9 mouse cellular contexts compared by ENCODE assay signal in the genomic region with DNA sequence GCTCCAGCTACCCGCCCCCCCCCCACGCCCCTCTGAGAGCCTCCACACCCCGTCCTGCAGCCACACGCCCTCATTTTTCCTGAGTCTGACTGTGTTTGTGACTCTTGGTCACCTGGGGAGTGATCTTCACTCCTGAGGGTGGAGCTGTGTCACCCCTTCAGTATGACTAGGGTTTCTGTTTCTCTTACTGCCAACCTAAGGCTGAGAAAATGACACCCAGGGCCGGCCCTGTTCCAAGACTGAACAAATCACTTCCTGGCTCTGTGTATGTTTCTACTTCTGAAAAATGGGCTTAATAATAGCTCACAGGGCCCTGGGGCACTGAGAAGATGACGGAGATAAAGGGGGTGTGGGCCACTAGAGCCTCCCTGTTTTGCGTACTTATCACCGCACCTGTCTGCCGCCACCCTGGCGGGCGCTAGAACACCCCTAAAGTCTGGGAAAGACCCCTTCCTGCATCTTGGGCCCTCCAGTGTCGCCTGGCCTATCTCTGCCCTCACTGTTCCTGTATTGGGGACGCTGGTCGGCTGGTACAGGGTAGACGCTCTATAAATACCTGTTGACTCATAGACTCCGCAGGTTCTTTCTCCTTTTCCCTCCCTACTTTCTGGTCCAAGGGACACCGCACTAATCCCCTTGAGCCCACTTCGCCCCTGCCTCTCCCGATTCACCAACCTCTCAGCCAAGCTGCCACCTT. TPM values are rescaled to one million over a fixed set of nuclear protein-coding genes. Genes with fewer than 3 reads are reported as not detected.
DNase-seq lines count a peak whose midpoint lies in the region; ATAC-seq lines count a peak whose summit lies in the region.
"Had no signal": no experiment of that assay in that cellular context is flagged by ENCODE, and none has a peak within 500 bp of the region (broad histone marks: within the 10 kb centered on the region; RNA-seq: fewer than 3 reads in every experiment).

No protein-coding gene starts in this region.

- H3K36me3 ChIP-seq in embryonic facial prominence, embryonic 11.5 days (replicated peaks; ENCODE audit: control insufficient read depth, insufficient read depth, low read depth, low read length) = no peaks in the 10 kb centered on the region
- no peaks in the 10 kb centered on the region for H3K36me3 ChIP-seq in hindbrain, embryonic 13.5 days
- no peaks in the 10 kb centered on the region for H3K36me3 ChIP-seq in lung, embryonic 15.5 days

- peaks cover 2% of the 10 kb centered on the region; the same call in 1 of the 2 replicates for H3K4me1 ChIP-seq in embryonic facial prominence, embryonic 11.5 days (ENCODE audit: control insufficient read depth, insufficient read depth, low read length)
- H3K4me1 ChIP-seq in hindbrain, embryonic 13.5 days (replicated peaks) = peaks cover 11% of the 10 kb centered on the region
- peaks cover 16% of the 10 kb centered on the region; the same call in 1 of the 2 replicates for H3K4me1 ChIP-seq in lung, embryonic 15.5 days

- 19% methylated on average over 19 of the region's 19 CpGs for WGBS in embryonic facial prominence, embryonic 11.5 days
- WGBS in hindbrain, embryonic 13.5 days = 27% methylated on average over 19 of the region's 19 CpGs
- WGBS in lung, embryonic 15.5 days = 15% methylated on average over 19 of the region's 19 CpGs

- H3K27ac ChIP-seq in embryonic facial prominence, embryonic 11.5 days (replicated peaks; ENCODE audit: low read depth, low read length) = no peak overlapping the region
- H3K27ac ChIP-seq in hindbrain, embryonic 13.5 days = no peak overlapping the region
- peak overlapping the region; percentile 69 for H3K27ac ChIP-seq in lung, embryonic 15.5 days

- no peak for ATAC-seq in embryonic facial prominence, embryonic 11.5 days (replicated peaks; ENCODE audit: insufficient number of reproducible peaks, low FRiP score, low TSS enrichment, low read depth)
- no peak for ATAC-seq in hindbrain, embryonic 13.5 days (ENCODE audit: low FRiP score)
- no peak; the same call in 1 of the 2 replicates for ATAC-seq in lung, embryonic 15.5 days (ENCODE audit: borderline replicate concordance, extremely low read depth, low FRiP score, low TSS enrichment)

- peak overlapping the region; percentile 29 for H3K4me2 ChIP-seq in embryonic facial prominence, embryonic 11.5 days (ENCODE audit: low read depth, low read length)
- H3K4me2 ChIP-seq in hindbrain, embryonic 13.5 days = peak overlapping the region; percentile 31
- peak overlapping the region; percentile 51 for H3K4me2 ChIP-seq in lung, embryonic 15.5 days

- no peak overlapping the region for H3K9ac ChIP-seq in embryonic facial prominence, embryonic 11.5 days (replicated peaks; ENCODE audit: low read length)
- no peak overlapping the region for H3K9ac ChIP-seq in hindbrain, embryonic 13.5 days
- peak overlapping the region; percentile 48 for H3K9ac ChIP-seq in lung, embryonic 15.5 days

- peaks cover 4% of the 10 kb centered on the region; the same call in 1 of the 2 replicates for H3K27me3 ChIP-seq in embryonic facial prominence, embryonic 11.5 days (ENCODE audit: control insufficient read depth, insufficient read depth, low read length)
- H3K27me3 ChIP-seq in hindbrain, embryonic 13.5 days = peaks cover 34% of the 10 kb centered on the region
- peaks cover 13% of the 10 kb centered on the region; the same call in 1 of the 2 replicates for H3K27me3 ChIP-seq in lung, embryonic 15.5 days

- peak; percentile 36 for DNase-seq in kidney, adult 18-20 months
- no peak for DNase-seq in kidney, adult 8-10 months
- DNase-seq in embryonic facial prominence, embryonic 11.5 days (ENCODE audit: low spot score) = no peak
- DNase-seq in adrenal gland, postnatal 10 days = no peak
- no peak for DNase-seq in spleen, postnatal 10 days (ENCODE audit: low spot score in 2 of 2)
- DNase-seq in T-cell, adult 2 months (ENCODE audit: low spot score) = no peak

- H3K4me3 ChIP-seq in embryonic facial prominence, embryonic 11.5 days (ENCODE audit: low read depth, low read length) = peak overlapping the region; percentile 13
- peak overlapping the region; percentile 11; the same call in 1 of the 2 replicates for H3K4me3 ChIP-seq in hindbrain, embryonic 13.5 days
- H3K4me3 ChIP-seq in lung, embryonic 15.5 days = peak overlapping the region; percentile 43

- no peaks in the 10 kb centered on the region for H3K9me3 ChIP-seq in embryonic facial prominence, embryonic 11.5 days (replicated peaks; ENCODE audit: control insufficient read depth, low read length)
- H3K9me3 ChIP-seq in hindbrain, embryonic 13.5 days = no peaks in the 10 kb centered on the region
- H3K9me3 ChIP-seq in lung, embryonic 15.5 days = no peaks in the 10 kb centered on the region

RNA-seq across cellular contexts. Expression of a gene that starts 0.5 kb away (rescaled TPM):
- polyA plus RNA-seq in embryonic facial prominence, embryonic 11.5 days (2014; fragmentation: Nextera tagmentation; extraction: Ambion mirVana) = 0.93 and 1.1 TPM in 2 replicates
- 0.06 and 0.08 TPM in 2 replicates for polyA plus RNA-seq in hindbrain, embryonic 13.5 days (2015; fragmentation: Nextera tagmentation; extraction: Ambion mirVana)
- 10.1 and 10.9 TPM in 2 replicates for polyA plus RNA-seq in lung, embryonic 15.5 days (2015; fragmentation: Nextera tagmentation; extraction: Ambion mirVana)
- total RNA-seq in adrenal gland, postnatal 10 days (2021) = under 1 TPM; 0.45 to 0.51 TPM
- total RNA-seq: hematopoietic stem cell, adult 5-6 weeks had no signal

RNA-seq across cellular contexts. Expression of a gene that starts 5.7 kb away (rescaled TPM):
- 0.39 and 0.65 TPM in 2 replicates for polyA plus RNA-seq in embryonic facial prominence, embryonic 11.5 days (2014; fragmentation: Nextera tagmentation; extraction: Ambion mirVana)
- polyA plus RNA-seq in hindbrain, embryonic 13.5 days (2015; fragmentation: Nextera tagmentation; extraction: Ambion mirVana) = 0.45 and 0.56 TPM in 2 replicates
- 0.45 and 0.52 TPM in 2 replicates for polyA plus RNA-seq in lung, embryonic 15.5 days (2015; fragmentation: Nextera tagmentation; extraction: Ambion mirVana)
- total RNA-seq in adrenal gland, postnatal 10 days (2021) = not detected
- total RNA-seq: hematopoietic stem cell, adult 5-6 weeks had no signal

RNA-seq across cellular contexts. Expression of a gene that starts 7.7 kb away (rescaled TPM):
- polyA plus RNA-seq in embryonic facial prominence, embryonic 11.5 days (2014; fragmentation: Nextera tagmentation; extraction: Ambion mirVana) = 16.5 and 18.3 TPM in 2 replicates
- polyA plus RNA-seq in hindbrain, embryonic 13.5 days (2015; fragmentation: Nextera tagmentation; extraction: Ambion mirVana) = 15.5 and 15.7 TPM in 2 replicates
- 15.2 and 15.9 TPM in 2 replicates for polyA plus RNA-seq in lung, embryonic 15.5 days (2015; fragmentation: Nextera tagmentation; extraction: Ambion mirVana)
- 10 to 100 TPM in 1 of 2 experiments, 1 to 10 TPM in 1; 7.9 to 10.1 TPM for total RNA-seq in adrenal gland, postnatal 10 days (2021)

RNA-seq across cellular contexts. Expression of a gene that starts 9.0 kb away (rescaled TPM):
- not detected in 2 replicates for polyA plus RNA-seq in embryonic facial prominence, embryonic 11.5 days (2014; fragmentation: Nextera tagmentation; extraction: Ambion mirVana)
- 0.54 and 0.74 TPM in 2 replicates for polyA plus RNA-seq in hindbrain, embryonic 13.5 days (2015; fragmentation: Nextera tagmentation; extraction: Ambion mirVana)
- polyA plus RNA-seq in lung, embryonic 15.5 days (2015; fragmentation: Nextera tagmentation; extraction: Ambion mirVana) = not detected in 2 replicates
- not detected for total RNA-seq in adrenal gland, postnatal 10 days (2021)
- total RNA-seq: hematopoietic stem cell, adult 5-6 weeks had no signal

RNA-seq across cellular contexts. Expression of a gene that starts 10.5 kb away (rescaled TPM):
- 0.14 TPM in 1 of 2 replicates, not detected in the other for polyA plus RNA-seq in embryonic facial prominence, embryonic 11.5 days (2014; fragmentation: Nextera tagmentation; extraction: Ambion mirVana)
- polyA plus RNA-seq in hindbrain, embryonic 13.5 days (2015; fragmentation: Nextera tagmentation; extraction: Ambion mirVana) = not detected in 2 replicates
- polyA plus RNA-seq in lung, embryonic 15.5 days (2015; fragmentation: Nextera tagmentation; extraction: Ambion mirVana) = 0.18 and 0.19 TPM in 2 replicates
- total RNA-seq in adrenal gland, postnatal 10 days (2021) = not detected
- total RNA-seq: hematopoietic stem cell, adult 5-6 weeks had no signal
